Mouse (Mus musculus) natural killer cell, adult 2 months (primary cell): ENCODE data around the gene Ccdc127.

Experiments
- DNase-seq, 2 experiments: peaks; one replicate each; pipeline ENCODE4 v3.0.0; 2022; ENCODE audit warnings: low spot score in 2 of 2

The Ccdc127 gene

GRCm38 (mm10) chr13:74349566-74350434, at the start of gene Ccdc127, which contains the start of gene Sdha:
Ccdc127 (plus strand) TSS chr13:74350309.
Sdha (minus strand) TSS chr13:74350280.
- DNase-seq: peak; percentile 93 to 95

DNA sequence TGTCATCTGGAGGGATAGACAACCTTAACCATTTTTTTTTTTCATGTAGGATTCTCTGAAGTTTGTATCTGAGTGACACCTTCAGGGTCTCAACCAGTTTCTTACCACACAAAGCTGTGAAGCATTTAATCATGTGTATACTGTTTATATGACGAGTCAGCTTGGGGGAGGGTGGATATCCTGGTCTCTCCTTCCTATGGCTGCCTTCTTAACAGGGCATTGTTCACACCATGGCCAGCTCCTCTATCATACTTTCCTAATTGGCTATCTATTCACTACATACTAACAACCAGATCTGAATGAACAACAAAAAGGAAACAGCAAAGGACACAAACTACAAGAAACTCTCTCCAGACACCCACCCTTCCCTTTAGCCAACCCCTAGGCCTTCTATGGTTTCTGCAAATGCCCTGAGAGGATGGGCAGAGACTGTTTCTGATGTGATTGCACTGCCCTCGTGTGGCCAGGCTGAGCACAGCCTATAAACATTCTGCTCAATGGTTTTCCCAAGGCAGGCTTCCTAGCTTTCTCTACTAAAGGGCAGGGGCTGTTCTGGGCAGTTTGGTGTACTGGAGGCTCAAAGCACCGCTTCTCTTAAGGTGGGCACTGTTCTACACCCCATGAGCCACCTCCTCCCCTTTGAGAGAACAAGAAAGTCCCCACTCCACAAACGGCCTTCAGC, 49.0 kb upstream of the Ccdc127 start:
- DNase-seq: peak; percentile 21 to 54

DNA sequence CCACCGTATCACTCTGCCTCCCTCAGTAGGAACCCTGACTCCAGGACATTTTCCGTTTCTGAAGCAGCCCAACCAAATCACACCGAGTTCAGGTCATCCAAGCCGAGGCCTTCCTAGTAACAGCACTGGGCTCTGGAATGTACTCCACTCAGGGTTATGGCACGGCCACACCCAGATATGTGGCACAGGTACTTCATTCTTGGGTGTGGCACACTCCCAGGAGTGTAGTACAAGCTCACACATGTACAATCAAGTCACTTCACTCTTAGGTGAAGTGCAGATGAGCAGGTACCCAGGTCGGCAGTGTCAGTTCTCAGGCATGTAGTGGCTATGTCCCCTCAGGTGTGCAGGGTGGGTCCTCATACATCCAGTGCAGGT, 48.5 kb upstream of the Ccdc127 start:
- DNase-seq: no peak

DNA sequence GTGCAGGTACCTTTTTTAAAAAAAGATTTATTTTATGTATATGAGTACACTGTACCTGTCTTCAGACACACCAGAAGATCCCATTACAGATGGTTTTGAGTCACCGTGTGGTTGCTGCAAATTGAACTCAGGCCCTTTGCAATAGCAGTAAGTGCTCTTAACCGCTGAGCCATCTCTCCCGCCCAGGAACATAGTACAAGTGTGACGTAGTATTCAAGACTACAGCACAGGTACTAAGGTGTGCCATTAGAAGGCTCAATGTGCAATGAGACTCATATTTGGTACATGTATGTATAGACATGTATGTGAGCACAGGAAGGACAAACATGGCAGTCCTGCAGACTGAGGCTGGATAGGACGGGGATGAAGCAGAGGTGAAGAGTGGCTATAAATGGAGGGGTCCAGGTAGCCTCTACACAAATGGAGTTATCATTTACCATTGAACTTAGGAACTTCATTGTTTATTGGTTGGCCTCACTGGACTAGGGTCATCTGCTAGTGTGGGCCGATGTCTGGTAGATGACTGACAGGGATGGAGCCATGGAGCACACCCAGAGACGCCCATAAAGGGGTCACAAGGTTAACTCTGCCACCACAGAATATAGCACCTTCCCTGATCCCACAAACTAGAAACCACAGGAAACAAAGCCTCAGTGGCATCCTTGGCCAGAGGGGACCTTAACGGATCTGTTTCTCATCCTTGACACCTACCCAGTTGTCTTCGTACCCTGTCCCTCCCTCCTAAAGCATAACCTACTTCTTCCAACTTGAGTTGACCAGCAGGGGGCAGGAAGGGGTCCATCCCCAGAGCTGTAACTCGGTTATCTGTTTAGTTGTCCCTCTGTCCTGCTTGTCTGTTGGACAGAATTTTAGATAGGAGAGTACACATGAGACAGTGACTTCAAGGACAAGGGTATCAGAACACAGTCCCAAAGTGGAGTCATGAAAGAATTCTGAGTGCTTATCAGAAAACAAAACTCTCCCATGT, 47.8 kb upstream of the Ccdc127 start:
- DNase-seq: no peak

GRCm38 (mm10) chr13:74305380-74305779, 44.7 kb upstream of the Ccdc127 start:
- no peak for DNase-seq

DNA sequence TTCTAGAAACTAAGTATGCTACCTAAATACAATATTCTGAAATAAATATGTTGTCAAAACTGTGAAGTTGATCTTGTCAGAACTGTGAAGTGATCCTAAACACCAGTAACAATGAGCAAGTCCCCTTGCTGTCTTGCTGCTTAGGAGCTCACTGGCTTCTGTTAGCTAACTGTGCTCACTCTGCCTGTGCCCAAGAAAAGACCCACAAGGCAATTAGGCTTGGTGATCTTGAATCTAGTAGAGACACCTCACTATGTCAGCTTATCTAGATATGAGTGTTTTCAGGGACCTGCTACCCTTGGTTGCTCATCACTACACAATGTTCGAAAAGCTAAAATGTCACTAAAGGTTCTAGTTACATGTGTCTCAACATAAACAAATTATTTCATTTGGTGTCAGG, 44.3 kb upstream of the Ccdc127 start:
- no peak for DNase-seq

DNA sequence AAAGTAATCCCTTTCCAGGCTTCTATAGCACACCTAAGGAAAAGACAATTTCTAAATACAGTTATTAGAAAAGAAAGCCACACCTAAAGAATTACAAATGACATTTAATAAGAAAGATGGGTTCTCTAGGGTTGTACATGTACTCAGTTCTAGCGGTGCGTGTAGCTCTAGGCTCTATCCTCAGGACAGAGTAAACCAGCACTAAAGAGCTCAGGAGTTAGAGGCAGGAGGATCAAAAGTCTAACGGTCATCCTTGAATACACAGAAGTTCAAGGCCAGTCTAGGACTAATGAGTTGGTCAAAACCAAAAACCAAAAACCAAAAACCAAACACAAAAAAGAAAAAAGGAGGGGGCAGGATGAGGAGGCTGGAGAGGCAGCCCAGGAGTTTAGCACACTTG, 35.5 kb upstream of the Ccdc127 start:
- DNase-seq: no peak

DNA sequence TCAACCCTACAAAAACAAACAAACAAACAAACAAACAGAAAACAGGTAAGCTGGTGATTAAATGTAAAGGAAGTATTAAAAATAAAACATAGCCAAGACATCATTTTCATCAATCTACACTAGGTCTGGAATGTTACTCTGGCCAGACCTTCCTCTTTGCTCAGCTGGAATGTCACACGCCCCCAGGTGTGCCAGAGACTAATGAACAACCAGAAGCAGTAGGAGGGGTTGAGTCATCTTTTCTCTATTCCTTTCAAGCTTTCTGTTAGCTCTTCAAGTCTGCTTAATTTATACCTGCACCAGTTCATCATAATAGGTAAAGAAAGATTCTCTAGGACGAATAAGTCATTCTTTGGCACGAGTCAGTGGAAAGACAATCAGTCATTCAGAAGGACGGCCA, 33.7 kb upstream of the Ccdc127 start:
- DNase-seq: no peak

DNA sequence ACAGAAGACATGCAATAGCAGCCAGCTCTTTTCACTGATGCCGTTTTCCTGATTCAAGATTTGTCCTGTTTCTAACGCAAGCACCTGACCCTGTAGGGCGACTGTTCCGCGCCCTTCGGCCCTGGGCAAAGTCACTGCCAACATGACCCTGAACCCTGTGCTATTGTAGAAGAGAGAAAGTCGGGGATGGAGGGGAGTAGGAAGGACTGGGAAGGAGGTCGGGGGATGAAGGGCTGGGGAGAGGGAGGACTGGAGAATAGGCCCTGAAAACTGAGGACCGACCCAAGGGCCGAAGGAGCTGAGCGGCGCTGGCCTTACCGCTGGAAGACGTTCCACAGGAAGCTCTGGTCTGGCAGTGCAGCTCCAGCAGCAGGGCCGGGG, 33.3 kb upstream of the Ccdc127 start:
- DNase-seq: no peak

- peak; percentile 84 to 87 for DNase-seq
Measured at GRCm38 (mm10) chr13:74317170-74317849, 32.8 kb upstream of the Ccdc127 start, which contains the start of gene Pdcd6. Pdcd6 (minus strand) TSS chr13:74317580.

DNA sequence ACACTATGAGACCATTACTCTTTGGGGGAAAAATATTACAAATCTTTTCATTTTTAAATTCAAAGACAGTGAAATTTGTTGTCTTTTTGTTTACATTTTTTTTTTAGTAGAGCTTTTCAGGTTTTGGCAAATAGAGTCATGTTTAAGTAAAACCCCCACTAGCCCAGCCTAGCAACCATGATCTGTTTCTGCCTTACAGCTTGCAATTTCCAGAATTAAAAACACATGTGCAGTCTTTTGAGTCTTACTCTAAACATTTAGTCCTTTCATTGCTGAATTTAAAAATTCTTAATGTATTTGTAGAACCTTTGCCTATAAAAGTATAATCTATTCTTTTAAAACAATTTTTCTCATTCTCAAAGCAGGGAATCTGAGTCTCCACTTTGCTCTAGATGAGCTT, 20.8 kb upstream of the Ccdc127 start:
- DNase-seq: no peak

- peak; percentile 53 to 69 for DNase-seq
Measured at GRCm38 (mm10) chr13:74341036-74341435, 9.1 kb upstream of the Ccdc127 start.

DNA sequence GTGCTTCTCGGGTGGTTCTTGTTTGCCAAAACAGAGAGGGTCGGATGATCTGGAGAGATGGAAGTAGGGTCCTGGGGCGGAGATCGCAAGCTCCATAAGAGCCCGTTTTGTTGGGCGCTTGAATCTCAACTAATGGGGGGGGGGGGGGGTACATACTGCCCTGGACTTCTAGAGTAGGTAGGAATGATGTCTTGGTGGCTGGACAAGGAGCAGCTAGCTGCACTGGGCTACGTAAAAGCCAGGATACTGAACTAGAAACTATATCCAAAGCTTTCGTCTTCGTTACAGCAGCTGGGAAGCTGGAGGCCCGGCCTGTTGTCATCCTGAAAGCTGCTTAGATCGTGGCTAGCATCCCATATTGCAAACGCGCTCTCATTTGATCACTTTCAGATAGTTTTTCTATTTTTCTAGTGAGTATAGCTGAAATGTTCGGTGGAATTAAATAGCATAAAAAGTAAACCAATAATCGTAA, 362 bp downstream of the Ccdc127 start:
- DNase-seq: no peak

DNA sequence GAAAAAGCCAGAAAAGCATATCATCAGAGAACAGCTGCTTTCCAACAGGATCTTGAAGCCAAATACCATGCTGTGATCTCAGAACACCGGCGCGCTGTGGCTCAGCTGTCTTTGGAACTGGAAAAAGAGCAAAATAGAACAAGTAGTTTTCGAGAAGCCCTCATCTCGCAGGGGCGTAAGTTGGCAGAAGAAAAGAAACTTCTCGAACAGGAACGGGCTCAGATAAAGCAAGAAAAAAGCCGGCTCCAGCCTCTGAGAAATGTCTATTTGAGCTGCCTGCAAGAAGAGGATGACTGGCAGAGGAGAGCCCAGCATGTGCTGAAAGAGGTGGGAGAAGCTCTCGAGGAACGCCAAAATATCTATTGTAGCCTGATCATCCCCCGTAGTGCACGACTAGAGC, 6.4 kb downstream of the Ccdc127 start:
- no peak for DNase-seq

DNA sequence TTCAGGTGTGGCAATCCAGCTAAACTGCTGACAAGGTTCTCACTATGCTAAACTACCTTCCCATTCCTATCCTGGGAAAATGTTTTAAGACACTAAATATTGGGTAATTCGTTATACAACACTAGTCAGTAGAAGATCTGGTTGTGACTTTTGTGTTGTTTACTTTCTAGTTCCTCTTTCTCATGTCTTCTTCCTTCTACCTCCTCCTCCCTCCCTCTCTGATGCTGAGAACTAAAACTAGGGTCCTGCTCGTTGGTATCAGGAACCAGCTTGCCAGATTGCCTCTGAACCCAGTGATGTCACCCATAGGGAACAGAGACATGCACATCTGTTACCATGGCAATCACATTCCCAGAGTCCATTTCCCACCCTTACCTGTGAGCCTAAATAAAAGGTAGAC, 12.1 kb downstream of the Ccdc127 start:
- no peak for DNase-seq

DNA sequence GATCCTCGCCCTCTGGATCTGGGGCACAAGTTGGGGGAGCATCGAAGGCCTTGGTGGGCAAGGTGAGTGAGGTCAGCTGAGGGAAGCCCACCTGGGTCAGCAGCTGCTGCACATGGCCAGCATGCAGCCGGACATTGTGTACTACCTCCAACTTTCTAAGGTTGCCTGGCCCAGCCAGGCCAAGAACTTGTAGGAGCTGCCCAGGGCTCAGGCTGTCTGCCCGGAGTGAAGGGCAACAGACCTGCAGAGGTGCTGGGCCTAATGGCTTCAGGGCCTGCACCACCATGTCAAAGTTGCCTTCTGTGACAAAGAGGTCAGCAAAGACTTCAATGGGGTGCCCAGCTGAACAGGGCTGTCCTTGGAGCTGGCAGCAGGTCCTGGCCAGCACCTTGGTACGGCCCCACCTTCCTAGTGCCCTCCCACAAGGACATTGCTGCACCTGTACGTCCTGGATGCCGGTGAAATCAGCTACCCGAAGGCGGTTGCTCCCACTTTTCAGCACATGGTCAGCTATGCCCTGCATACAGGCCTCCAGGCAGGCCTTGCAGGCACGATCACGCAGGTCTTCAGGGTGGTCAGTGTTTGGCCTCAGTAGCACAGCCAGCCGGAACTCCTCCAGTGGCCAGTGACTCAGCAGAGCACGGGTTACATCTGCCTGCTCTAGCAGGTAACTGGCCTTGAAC, 13.2 kb downstream of the Ccdc127 start:
- no peak for DNase-seq

DNA sequence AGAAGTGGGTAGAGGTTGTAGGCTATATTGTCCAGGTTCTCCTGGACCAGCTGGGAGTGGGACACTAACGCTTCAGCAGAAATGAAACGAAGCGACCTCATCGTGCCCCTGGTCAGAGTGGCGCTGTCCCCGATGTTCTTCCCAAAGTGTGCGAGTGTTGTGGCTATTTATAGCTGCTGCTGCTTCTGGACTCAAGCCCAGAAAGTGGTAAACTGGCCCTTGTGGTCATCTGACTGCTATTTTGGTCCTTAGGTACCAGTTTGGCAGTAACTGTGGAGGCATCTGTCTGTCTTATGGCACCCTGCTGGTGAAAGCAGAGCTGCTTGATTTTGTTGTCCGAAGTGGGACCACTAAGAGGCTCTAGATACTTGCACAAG, 13.7 kb downstream of the Ccdc127 start, which contains the start of gene Lrrc14b:
Gene Lrrc14b, minus strand, starts transcription at position 147 of the 377 bp plus-strand sequence.
- DNase-seq: no peak

- no peak for DNase-seq
Measured at GRCm38 (mm10) chr13:74381533-74382276, 31.6 kb downstream of the Ccdc127 start.

DNA sequence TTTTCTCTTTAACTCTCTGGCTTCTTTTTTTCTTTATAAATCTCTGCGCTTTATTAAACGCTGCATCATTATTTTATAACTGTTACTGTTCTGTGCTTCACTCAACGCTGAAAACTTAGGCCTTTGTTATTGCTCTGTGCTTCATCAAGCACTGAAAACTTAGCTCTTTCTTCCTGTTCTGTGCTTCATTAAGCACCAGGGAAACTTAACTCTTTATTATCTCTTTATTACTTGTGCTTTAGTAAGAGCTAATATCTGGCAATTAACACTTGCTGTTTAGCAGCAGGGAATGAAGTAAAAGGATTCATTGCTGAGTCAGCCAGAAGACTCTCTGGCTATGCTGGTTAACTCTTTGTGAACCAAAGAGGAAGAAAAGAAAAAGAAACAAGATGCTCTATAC, 32.2 kb downstream of the Ccdc127 start:
- DNase-seq: no peak

GRCm38 (mm10) chr13:74389730-74390129, 39.6 kb downstream of the Ccdc127 start:
- DNase-seq: no peak
